Mouse (Mus musculus) testis, adult 2 months (tissue): ENCODE measurements around the gene Astn2. TPM values are rescaled to one million over a fixed set of nuclear protein-coding genes. Genes with fewer than 3 reads are reported as not detected.

Experiments
- H3K27ac ChIP-seq: fragments of 200-500 bp; 2 replicates; pipeline ENCODE4 v1.5.1; 2012; ENCODE audit warnings: low read depth, low read length; ENCODE audit not compliant: control insufficient read depth, insufficient read depth
- H3K27me3 ChIP-seq: fragments of 200-500 bp; 2 replicates; pipeline ENCODE4 v1.6.1; 2012; ENCODE audit warnings: mild to moderate bottlenecking, low read length, moderate library complexity; ENCODE audit not compliant: control insufficient read depth, insufficient read depth
- H3K36me3 ChIP-seq: fragments of 200-500 bp; 2 replicates; pipeline ENCODE4 v1.6.1; 2012; ENCODE audit warnings: mild to moderate bottlenecking, low read length; ENCODE audit not compliant: control insufficient read depth, insufficient read depth
- H3K4me1 ChIP-seq: fragments of 200-500 bp; 2 replicates; pipeline ENCODE4 v1.6.1; 2012; ENCODE audit warnings: low read length; ENCODE audit not compliant: control insufficient read depth, insufficient read depth
- H3K4me3 ChIP-seq: fragments of 200-500 bp; 2 replicates; pipeline ENCODE4 v1.5.1; 2012; ENCODE audit warnings: low read depth, mild to moderate bottlenecking, low read length, moderate library complexity, mixed read lengths; ENCODE audit not compliant: control insufficient read depth
- CTCF ChIP-seq: fragments of 200-500 bp; IDR thresholded peaks from 2 replicates; pipeline ENCODE4 v1.5.1; 2012; ENCODE audit warnings: low read depth, mild to moderate bottlenecking, inconsistent platforms, low read length, moderate library complexity; ENCODE audit not compliant: control insufficient read depth, insufficient read depth, insufficient replicate concordance
- POLR2A ChIP-seq: fragments of 200-500 bp; IDR thresholded peaks from 2 replicates; pipeline ENCODE4 v1.6.1; 2012; ENCODE audit warnings: low read depth, mild to moderate bottlenecking, inconsistent platforms, low read length, moderate library complexity; ENCODE audit not compliant: control insufficient read depth
- polyA plus RNA-seq: library from polyadenylated mRNA; depleted of rRNA; stranded (reverse); fragments of >200 nt; gene quantifications from 2 replicates; pipeline ENCODE4 v1.2.3, GENCODE M21; 2012

Astn2 gene
- polyA plus RNA-seq, 1 experiment: 0.20 TPM

DNA sequence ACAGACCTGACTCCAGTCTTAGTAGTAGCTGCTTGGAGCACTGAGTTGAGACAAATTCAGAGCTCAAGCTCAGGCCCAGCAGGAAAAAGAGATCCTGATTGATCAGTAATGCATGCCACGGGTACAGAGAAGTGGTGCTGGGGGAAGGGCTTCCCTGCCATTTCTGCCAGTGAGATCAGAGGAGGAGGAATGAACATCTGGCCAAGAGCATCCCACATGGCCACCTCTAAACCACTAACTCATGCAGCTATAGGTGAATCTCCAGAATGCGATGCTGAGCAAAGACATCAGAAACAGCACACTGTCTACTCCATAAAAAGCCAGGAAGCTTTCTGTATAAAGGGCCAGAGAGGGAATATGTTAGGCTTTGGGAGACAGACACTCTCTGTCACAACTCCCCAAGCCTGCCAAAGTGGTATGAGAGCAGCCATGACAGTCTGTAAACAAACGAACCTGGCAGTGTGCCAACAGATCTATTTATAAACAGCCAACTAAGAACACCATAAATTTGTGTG lies 33.8 kb downstream of the Astn2 start:
- Histone ChIP-seq H3K27ac (no peak overlapping the region), H3K4me1 (no peaks in the 10 kb centered on the region), H3K4me3 (no peak overlapping the region), H3K36me3 (no peaks in the 10 kb centered on the region), H3K27me3 (no peaks in the 10 kb centered on the region)
- TF ChIP-seq POLR2A: no peak
- TF ChIP-seq CTCF: no peak

DNA sequence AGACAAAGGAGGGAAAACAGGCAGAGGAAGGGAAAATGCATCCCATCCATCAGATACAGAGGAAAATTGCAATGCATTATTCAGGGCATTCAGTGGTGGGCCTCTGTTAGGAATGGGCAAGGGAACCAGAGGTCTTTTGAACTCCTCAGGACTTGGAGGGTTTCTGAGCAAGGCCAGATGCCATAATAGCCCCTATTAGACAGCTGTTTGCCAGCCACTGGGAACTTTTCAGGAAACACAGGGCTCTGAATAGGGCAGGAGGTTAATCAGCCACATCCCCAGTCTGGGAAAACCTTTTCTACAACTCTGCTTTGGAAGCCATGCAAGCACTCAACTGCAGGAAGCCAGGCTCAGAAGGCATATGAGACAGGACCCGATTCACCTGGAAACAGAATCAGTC lies 38.9 kb downstream of the Astn2 start:
- H3K4me3 ChIP-seq: no peak overlapping the region
- TF ChIP-seq CTCF (no peak), POLR2A (no peak)
- no peaks in the 10 kb centered on the region for H3K27me3 ChIP-seq
- H3K4me1 ChIP-seq: no peaks in the 10 kb centered on the region
- H3K27ac ChIP-seq: no peak overlapping the region
- no peaks in the 10 kb centered on the region for H3K36me3 ChIP-seq

DNA sequence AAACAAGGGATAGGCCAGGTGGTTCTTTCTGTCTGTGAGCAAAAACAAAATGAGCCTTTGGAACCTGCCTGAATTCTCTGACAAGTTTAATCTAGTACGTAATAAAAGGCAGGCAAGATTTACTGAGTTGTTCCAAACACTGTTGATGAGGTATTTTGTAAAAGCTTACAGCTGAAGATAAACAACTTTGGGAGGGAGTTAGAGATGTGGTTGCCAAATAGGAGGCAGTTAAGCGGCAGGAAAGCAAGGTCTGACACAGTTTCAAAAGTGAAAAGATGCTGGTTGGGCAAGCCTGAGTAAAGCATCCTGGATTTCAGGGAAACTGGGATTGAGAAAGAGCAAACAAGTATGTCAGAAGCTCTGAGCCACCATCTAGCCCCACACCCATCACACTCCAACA lies 59.8 kb downstream of the Astn2 start:
- Histone ChIP-seq H3K27ac (no peak overlapping the region), H3K4me1 (no peaks in the 10 kb centered on the region), H3K36me3 (no peaks in the 10 kb centered on the region), H3K27me3 (no peaks in the 10 kb centered on the region), H3K4me3 (no peak overlapping the region)
- TF ChIP-seq CTCF (no peak), POLR2A (no peak)

DNA sequence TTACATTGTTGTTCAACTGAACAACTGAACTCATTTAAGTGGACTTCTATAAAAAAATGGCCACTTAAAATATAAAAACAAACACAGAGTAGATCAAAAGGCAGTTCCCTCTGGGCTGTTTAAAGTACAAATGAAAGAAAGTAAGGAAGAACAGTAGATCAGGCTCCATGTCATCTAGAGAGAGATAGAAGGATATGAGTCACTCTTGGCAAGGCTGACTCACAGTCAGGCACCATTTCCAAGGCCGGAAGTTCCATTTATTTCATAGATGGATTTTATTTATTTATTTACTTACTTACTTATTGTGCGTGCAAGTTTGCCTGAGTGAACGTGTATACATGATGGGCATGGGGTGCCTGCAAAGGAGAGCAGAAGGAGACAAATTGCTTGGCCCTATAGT lies 67.0 kb downstream of the Astn2 start:
- TF ChIP-seq POLR2A: no peak
- TF ChIP-seq CTCF: no peak
- Histone ChIP-seq H3K27ac (no peak overlapping the region), H3K36me3 (no peaks in the 10 kb centered on the region)

DNA sequence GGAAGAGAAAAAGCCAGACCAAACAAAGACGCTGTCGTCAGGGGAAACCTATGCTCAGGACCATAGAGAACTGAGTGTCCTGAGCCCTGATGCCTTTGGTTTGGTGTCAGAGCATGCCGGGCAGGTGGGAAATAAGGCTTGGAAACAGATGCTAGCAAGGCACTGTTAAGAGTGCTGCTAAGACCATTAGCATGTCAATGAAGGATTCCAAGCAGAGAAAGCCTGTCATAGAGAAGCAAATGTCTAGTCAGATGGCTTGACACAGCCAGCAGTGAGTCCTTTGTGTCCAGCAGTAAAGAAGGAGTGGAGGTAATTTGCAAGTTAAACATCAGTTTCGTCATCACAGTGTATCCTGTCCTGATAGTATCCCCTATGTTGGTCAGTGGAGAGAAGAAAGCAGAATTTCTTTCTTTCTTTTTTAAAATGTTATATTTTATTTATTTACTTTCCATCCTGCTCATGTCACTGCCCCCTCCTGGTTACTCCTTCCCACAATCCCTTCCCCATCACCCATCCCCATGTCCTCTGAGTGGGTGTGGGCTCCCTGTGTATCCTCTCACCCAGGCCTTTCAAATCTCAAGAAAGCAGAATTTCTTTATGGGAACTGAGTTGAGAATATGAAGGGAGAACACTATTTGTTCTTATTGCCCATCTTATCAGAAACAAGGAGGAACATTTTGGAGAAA lies 73.7 kb downstream of the Astn2 start:
- H3K4me3 ChIP-seq: no peak overlapping the region
- no peaks in the 10 kb centered on the region for H3K27me3 ChIP-seq
- TF ChIP-seq CTCF (no peak), POLR2A (no peak)
- H3K36me3 ChIP-seq: no peaks in the 10 kb centered on the region
- H3K4me1 ChIP-seq: no peaks in the 10 kb centered on the region
- H3K27ac ChIP-seq: no peak overlapping the region

More for the DNA sequence above, 67.0 kb downstream of the Astn2 start:
- Histone ChIP-seq H3K27me3 (no peaks in the 10 kb centered on the region), H3K4me1 (no peaks in the 10 kb centered on the region), H3K4me3 (no peak overlapping the region)

DNA sequence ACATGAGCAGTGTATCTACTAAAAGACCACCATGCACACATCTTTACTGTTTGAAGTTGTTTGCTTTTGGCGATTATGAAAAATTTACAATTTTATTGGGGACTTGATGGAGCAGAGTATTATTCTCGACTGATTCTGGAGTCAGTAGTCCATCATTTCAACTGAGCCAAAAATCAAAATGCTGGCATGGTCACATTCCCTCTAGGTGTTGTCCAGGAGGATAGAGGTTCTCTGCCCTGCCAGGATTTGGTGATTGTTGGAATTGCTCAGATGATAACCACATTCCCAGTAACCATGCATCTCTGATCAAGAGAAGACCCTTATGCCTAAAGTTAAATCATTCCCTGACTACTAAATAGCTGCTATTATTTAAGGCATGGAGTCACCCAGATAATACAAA lies 83.4 kb downstream of the Astn2 start:
- H3K27me3 ChIP-seq: no peaks in the 10 kb centered on the region
- no peaks in the 10 kb centered on the region for H3K4me1 ChIP-seq
- H3K4me3 ChIP-seq: no peak overlapping the region
- no peaks in the 10 kb centered on the region for H3K36me3 ChIP-seq
- H3K27ac ChIP-seq: no peak overlapping the region
- TF ChIP-seq POLR2A (no peak), CTCF (no peak)

DNA sequence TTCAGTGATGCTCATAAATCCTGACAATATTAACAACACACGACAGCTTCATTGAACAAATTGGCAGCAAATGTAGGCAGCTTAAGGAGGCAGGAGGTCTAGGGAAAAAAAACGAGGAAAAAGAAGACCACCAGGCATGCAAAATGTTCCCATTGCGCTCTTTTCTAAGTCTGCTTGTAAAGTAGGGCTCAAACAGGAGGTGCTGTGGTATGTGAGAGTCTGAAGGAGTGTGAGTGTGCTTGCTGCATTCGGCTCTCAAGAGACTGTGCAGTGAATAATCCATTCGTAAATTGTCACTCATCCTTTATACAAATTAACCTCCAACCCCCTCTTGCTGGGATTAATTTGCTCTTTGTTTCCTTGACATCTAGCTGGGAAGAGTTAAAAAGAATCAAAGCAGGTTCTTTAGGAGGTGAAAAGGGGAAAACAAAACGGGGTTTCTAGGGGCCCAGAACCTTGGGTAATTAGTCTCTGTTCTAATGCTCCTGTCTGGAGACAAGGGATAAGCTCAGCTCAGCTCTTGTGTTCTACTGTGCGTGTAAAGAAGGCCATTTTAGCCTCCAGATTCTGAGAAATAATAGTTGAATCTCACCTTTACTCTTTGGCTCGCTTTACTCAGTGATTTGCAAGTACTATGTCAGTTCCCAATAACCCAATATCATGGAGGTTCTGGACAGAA lies 89.5 kb downstream of the Astn2 start:
- Histone ChIP-seq H3K36me3 (no peaks in the 10 kb centered on the region), H3K27me3 (no peaks in the 10 kb centered on the region), H3K4me3 (no peak overlapping the region), H3K4me1 (no peaks in the 10 kb centered on the region), H3K27ac (no peak overlapping the region)
- TF ChIP-seq POLR2A: no peak
- no peak for TF ChIP-seq CTCF
